Mouse (Mus musculus) layer of hippocampus, postnatal 36 days (tissue): Measurements from ENCODE around the gene Hist1h2ab. TPM values are rescaled to one million over a fixed set of nuclear protein-coding genes. Genes with fewer than 3 reads are reported as not detected.
"Not testable (repeated sequence)": the region's sequence is repeated elsewhere in the genome, so short reads cannot be mapped to it uniquely, and the experiment has no call there.

Source experiments
- DNase-seq, 2 experiments: peaks; one replicate each; pipeline ENCODE4 v3.0.0; 2022
- total RNA-seq, 2 experiments: library from RNA; stranded (reverse); gene quantifications; 2 replicates each; pipeline ENCODE4 v1.2.3; 2021

Gene Hist1h2ab
- total RNA-seq, 2 experiments from 2014 or later, result 29.8 to 37.0 TPM

DNA sequence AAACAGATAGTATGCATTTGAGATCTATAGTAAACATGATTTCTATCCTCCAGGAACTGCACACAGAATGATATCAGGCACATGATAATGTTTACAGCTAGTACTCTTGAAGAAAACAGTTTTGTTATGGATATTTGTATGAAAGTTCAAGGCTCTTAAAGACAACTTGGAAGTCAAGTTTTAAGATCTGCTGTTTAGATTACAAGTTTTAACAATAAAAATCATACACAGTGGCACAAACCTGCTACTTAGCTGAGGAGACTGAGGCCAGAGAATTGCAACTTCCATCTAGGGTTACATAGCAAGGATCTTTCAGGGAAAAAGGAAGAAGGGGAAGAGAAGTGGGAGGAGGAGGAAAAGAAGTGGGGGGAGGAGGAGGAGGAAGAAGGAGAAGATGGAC, 4.1 kb downstream of the Hist1h2ab start:
- no peak for DNase-seq

DNA sequence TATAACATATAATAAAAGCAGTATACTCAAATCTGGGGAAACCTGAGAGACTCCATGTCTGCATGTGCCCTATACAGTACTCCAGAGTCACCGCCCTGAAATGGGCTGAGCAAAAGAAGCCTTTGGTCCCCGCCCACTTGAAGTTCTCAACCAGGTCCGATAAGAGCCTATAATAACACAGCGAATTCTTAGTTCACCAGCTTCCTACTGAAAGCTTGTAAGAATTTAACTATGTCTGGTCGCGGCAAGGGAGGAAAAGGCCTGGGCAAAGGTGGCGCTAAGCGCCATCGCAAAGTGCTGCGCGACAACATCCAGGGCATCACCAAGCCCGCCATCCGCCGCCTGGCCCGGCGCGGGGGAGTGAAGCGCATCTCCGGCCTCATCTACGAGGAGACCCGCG, 5.9 kb downstream of the Hist1h2ab start, which contains the start of gene Hist1h4b:
Gene Hist1h4b (plus strand): TSS at position 224 of the 400 bp plus-strand sequence.
- peak; percentile 82 for DNase-seq

DNA sequence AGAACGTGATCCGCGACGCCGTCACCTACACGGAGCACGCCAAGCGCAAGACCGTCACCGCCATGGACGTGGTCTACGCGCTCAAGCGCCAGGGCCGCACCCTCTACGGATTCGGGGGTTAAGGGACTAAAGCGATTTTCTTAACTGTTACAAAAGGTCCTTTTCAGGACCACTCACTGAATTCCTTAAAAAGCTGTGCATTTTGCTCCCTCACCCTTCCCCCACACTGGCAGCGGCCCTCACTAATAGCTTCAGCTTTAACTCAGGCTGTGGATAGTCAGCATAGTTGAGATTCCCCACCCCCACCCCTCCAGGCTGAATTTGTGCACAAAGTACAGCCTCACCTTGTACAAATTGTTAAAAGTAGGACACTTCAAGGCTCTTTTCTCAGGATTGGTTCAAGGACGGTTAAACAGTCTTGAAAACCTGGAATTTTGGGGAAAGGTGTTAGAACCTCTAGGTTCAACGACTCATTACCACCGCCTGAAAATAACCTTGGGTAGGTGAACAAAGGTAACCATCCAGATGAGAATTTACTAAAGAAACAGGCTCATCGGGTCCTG, 6.4 kb downstream of the Hist1h2ab start:
- DNase-seq, result no peak

DNA sequence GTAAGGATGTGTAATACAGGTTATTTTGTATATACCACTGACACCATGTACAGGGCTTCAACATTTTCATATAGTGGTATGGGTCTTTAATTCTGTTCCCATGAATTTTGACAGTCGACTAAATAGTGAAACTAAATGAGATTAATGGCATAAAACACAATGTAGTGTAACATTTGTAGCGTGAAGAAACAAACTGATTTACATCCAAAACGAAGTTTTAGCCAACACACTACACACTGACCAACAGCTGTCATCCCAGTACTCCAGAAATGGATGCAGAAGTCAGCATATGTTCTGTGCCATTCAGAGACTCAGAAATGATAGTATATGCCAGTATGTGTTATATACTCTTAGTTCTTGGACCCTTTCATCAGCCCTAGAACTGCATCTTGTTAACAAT, 7.0 kb downstream of the Hist1h2ab start:
- no peak for DNase-seq

DNA sequence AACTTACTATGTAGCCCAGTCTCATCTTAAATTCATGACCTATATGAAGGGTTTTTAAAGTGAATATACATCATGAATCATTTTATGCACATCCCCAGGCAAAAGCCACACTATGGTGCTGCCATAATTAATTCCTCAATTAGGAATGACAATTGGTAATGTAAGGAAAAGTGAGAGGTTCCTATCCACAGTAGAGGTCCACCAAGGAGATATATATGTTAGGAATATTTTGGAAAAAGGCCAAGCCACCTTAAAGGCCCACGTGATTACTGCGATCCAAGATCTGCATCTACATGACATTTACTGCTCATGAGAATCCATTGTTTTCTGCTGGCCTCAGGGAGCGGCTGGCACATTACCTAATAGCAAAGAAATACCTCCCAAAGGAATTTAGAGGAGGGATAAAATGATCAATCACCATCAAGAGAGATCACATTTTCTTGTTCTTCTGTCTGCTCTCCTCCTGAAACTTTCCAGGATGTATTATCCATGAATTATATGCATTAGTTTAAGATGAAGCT, 8.4 kb downstream of the Hist1h2ab start:
- DNase-seq, result no peak

DNA sequence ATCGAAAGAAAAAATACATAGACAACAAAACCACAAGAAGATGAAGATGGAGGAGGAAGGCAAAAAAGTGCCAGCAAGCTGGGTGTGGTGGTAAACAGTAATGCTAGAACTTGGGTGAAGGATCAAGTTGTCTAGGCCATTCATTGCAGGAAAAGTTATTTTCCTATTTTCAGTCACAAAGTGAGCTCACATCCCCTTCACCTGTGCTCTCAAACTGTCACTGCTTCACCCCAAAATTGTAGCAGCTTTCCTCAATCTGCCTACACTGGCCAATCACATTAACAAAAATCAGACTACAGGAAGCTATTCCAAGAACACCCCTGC, 9.0 kb downstream of the Hist1h2ab start:
- DNase-seq, result no peak

DNA sequence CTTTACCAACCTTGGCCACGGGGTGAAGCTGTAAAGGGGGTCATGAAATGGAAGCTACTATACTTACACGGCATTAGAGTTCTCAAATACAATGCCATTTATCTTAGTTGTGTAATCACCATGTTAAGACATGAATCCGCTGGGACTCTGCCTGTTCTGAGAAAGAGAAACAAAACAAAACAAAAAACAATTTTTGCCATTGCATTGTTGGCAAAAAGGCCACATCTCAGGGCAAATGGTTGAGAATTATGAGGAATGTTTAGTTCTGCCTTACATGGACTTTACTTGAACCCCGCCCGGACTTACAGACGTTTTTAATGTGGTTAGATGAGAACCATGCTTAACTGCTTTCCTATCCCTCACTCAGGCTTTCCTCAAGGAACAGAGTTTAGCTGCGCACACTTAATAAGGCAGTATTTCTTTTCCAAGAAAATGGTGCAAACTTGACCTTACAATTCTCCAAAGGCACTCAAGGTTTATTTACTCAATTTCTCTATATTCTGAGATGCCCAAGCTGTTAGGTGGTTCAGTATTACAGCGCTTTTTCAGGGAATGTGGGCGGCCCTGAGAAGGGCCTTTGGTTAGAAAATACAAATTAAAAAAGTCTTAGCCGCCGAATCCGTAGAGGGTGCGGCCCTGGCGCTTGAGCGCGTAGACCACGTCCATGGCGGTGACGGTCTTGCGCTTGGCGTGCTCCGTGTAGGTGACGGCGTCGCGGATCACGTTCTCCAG, 9.5 kb downstream of the Hist1h2ab start:
- no peak for DNase-seq

DNA sequence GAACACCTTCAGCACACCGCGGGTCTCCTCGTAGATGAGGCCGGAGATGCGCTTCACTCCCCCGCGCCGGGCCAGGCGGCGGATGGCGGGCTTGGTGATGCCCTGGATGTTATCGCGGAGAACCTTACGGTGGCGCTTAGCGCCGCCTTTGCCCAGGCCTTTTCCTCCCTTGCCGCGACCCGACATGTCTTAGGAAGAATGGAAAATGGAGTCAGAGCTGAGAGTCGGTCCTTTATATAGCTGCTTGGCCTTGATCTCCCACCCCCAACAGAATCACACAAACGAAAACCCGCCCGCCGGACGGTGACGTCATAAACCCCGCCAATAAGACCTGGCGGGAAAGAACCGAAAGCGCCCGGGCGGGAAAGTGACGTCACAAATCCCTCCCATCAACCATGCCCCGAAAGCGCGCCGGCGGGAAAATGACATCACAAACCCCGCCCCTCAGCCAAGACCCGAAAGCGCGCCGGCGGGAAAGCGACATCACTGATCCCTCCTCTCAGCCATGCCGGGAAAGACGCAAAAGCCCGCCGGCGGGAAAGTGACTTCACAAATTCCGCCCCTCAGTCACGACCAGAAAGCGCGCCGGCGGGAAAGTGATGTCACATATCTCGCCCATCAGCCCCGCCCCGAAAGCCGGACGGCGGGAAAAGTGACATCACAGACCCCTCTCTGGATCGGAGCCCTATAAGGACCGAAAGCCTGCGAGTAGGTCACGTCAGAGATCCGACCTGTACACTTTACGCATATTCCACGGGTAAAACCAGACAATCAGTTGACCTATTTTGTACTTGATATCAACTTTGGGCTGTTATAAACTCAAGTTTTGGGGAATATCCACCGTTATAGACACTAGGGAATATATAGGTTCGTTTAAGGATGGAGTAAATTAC, 10.3 kb downstream of the Hist1h2ab start, which contains the start of gene Hist1h4a:
Gene Hist1h4a (minus strand): TSS at position 259 of the 893 bp plus-strand sequence.
- DNase-seq, result peak; percentile 98

DNA sequence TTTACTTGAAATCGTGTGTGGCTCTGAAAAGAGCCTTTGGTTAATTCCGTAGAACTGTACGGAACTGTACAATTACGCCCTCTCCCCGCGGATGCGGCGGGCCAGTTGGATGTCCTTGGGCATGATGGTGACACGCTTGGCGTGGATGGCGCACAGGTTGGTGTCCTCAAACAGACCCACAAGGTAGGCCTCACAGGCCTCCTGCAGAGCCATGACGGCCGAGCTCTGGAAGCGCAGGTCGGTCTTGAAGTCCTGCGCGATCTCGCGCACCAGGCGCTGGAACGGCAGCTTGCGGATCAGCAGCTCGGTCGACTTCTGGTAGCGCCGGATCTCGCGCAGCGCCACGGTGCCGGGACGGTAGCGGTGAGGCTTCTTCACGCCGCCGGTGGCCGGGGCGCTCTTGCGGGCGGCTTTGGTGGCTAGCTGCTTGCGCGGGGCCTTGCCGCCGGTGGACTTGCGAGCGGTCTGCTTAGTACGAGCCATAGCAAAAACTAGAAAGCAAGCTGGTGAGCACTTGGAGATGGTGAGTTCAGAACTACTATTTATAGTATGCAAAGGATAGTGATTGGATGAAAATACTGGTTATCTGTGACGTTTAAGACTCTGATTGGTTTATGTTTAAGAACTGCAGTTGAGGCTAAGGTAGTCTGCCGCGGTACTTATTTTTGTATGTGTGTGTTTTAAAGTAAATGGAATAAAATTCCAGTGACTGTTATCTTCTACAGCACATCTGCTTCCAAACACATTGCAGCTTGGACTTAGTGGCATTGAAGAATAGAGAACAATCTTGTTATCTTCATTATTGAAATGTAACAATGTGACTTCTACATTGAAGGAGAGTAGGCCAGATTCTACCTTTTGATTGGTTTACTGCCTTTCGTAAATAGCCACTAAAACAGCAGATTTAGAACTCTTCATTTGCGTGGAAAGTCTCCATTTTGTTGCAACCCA, 11.2 kb downstream of the Hist1h2ab start, which contains the start of gene Hist1h3a:
Gene Hist1h3a (minus strand): TSS at position 516 of the 951 bp plus-strand sequence.
- DNase-seq, result peak; percentile 53 to 58

DNA sequence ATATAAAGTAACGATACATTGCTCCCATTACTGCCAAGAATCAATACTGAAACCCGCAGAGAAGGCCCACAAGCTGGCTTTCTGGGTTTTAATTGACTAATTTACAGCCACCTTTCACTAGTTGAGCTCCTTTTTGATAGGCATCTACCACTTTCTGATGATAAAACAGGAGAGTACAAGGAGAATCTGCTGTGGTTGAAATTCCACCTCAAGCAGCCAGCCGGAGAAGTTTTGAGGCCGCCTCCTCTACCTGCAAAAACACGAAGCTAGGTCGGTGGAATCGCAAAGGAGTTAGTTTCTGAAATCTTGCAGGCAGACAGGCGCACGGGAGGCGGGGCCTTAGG, 12.3 kb downstream of the Hist1h2ab start:
- DNase-seq, result no peak

DNA sequence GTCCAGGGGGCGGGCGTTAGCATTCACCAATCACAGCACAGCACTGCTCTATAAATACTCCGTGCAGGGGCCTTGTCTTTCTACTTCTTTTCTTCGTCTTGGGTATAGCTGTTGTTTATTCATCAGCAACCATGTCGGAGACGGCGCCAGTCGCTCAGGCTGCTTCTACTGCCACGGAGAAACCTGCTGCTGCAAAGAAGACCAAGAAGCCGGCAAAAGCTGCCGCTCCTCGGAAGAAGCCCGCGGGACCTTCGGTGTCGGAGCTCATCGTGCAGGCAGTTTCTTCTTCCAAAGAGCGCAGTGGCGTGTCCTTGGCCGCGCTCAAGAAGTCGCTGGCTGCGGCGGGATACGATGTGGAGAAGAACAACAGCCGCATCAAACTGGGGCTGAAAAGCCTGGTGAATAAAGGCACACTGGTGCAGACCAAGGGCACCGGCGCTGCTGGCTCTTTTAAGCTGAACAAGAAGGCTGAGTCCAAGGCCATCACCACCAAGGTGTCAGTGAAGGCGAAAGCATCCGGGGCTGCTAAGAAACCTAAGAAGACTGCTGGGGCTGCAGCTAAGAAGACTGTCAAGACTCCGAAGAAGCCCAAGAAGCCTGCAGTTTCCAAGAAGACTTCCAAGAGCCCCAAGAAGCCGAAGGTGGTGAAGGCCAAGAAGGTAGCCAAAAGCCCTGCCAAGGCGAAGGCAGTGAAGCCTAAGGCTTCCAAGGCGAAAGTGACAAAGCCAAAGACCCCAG, 12.8 kb downstream of the Hist1h2ab start, which contains the start of gene Hist1h1a:
Gene Hist1h1a (plus strand): TSS at position 81 of the 738 bp plus-strand sequence.
- DNase-seq, result peak; percentile 66 to 77

DNA sequence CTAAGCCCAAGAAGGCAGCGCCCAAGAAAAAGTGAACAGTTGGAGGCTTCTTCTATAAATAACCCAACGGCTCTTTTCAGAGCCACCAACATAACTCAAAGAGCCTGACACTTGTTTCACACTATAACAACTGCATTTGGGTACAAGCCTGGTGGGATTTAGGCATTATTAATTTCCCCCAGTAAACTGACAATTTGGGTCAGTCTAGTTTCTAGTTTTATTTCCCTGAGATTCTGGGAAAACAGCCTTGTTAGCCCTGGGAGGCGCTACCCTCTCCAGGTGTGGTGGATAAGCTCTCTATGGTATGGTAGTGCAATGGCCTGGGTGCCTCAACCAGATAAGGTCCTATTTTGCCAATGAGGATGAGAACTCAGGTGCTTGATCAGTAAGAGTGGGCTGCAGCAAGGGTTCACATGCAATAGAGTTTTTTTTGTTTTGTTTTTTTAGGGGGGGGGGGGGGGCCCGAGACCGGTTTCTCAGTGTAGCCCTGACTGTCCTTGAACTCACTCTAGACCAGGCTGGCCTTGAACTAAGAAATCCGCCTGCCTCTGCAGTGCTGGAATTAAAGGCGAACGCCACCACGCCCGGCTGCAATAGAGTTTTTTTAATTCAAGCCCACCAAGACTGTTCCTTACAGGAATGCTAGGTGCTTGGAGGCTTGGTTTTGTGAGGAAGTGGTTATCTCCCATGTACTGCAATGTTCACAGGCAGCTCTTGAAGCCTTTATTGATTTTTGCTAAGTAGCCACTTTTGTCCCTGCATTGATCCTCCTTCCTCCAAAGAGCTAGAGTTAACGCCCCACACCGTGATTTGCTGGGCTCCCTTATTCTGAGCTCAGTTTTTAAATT, 13.6 kb downstream of the Hist1h2ab start:
- DNase-seq, result no peak

DNA sequence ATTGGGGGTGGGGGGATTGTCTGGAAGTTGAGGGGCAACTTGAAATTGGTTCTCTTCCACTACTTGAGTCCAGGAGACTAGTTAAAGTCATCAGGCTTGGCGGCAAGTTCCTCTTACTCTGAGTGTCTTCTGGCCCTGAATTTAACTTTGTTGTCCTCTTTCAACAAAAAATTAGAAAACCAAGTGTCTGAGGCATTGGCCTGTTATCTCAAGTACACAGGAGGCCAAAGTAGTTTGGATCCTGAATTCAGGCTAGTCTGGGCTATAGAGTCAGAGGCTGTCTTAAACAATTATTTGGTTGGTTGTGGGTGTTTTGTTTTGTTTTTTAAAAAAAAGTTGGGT, 14.2 kb downstream of the Hist1h2ab start:
- DNase-seq, result no peak

DNA sequence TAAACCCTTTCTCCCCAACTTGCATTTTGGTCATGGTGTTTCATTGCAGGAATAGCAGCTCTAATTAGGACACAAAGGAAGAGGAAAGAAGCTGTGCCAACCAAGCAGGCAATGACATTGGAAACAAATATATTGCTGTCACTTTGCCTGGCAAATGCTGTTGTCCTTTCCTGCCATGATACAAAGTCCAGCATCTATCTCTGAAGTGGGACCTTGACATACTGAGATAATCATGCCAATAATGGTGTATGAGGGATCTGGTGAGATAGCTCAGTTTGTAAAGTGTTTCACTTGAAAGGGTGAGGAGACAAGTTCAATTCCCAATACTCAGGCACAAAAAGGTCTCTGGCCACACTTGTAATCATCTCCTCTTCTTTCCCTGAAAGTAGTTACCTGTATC, 15.8 kb downstream of the Hist1h2ab start:
- DNase-seq, result no peak

DNA sequence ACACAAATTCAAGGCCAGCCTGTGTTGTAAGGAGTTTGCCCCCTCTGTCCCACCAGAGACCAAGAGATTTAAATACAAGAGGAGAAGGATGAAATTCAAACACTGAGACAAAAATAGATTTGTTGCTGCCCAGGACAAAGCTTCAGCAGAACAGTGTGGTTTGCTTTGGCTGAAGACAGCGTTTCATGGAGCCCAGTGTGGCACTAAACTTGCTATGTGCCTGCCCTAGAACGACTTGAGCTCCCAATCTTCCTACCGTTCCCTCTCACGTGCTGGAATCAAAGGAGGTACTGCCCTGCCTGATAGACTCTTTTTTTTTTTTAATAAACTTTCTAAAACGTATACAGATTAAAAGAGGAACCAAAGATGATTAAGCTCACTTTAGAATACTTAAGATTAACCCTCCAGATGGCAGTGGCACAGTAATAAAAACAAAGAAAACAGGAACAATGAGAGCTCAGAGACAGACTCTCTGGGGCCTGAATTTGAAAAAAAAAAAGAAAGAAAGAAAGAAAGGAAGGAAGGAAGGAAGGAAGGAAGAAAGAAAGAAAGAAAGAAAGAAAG, 18.0 kb downstream of the Hist1h2ab start:
- DNase-seq, result no peak

DNA sequence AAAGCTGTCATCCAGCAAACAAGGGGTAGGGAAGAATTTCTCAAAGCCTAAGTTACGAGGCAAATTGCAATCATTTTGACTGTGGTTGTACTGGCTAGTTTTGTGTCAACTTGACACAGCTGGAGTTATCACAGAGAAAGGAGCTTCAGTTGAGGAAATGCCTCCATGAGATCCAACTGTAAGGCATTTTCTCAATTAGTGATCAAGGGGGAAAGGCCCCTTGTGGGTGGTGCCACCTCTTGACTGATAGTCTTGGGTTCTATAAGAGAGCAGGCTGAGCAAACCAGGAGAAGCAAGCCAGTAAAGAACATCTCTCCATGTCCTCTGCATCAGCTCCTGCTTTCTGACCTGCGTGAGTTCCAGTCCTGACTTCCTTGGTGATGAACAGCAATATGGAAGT, 18.7 kb downstream of the Hist1h2ab start, which contains the start of gene Trim38:
Gene Trim38 (plus strand): TSS at position 301 of the 400 bp plus-strand sequence.
- DNase-seq, result not testable (repeated sequence)

DNA sequence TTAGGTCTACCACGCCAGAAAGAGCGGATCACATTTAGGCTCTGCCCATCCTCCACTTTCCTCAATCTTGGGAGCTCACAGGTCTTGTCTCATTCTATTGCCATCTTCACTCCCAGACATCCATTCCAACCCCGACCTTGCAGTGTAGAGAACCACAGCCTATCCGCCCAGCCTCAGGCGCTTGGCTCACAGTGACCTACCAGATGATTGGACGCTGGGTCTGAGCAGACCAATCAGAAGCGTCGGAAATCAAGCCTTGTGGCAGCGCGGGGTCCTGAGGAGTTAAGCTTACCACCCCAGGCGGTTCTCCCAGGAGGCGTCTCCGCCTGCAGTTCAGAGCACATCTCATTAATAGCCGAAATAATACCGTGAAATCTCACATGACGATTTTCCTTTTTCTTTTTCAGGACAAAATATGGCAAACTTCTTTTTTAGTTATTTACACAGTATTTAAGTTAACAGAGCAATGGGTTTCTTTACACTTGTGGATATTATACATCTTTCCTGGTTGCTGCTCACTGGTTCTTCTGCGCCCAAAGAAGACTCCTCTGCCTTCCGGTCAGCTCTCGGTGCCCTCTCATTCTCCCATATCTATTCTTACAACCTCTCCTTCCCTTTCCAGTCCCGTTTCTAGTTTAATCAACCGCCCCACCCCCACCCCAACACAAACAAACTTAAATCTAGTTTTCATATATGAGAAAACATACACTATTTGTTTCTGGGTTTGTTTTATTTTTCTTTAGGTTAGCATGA, 21.8 kb downstream of the Hist1h2ab start:
- peak; percentile 18 for DNase-seq

DNA sequence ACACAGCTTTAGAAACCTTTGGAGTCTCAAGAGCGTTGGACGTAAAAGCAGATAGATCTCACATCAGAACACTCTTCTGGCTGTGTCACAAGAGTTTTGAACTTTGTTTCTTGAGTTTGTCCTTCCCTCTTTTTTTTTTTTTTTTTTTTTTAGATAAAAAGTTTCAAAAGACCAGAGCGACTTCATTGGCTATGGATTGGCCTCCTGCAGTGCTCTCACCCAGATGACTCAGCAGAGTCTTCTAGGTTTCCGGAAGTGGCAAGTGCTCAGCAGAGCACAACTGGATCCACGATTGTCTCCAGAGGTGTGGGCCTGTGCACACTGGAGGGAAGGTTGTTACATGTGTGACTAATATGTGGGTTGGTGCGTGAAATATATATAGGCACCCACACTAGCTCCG, 27.4 kb downstream of the Hist1h2ab start:
- DNase-seq, result no peak

DNA sequence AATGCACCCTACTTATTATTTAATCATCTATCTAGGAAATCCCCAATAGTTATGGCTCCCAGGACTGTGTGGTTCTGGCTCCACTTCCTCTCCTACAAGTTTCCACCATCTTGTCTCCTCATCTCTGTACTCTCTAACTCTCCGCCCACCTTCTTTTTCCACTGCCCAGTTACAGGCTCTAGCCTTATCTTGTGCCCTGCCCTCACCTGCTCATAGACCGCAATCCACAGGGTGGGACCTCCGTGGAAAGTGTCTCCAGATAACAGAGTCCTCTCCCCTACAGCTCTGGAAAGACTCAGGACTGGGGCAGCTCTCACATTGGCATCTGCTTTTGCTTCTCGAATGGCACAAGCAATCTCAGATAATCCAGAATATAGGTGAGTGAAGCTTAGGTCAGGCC, 28.1 kb downstream of the Hist1h2ab start:
- DNase-seq, result no peak
